Mouse (Mus musculus) heart, postnatal 0 days (tissue): ENCODE results near the gene Actb. TPM values are rescaled to one million over a fixed set of nuclear protein-coding genes. Genes with fewer than 3 reads are reported as not detected.

Experiments
- ATAC-seq: fragments of 200-750 bp; cut with Nextera tagmentation; 2 replicates; pipeline ENCODE4 v1.8.0; 2017; ENCODE audit warnings: low read depth, moderate number of reproducible peaks, moderate library complexity; ENCODE audit not compliant: insufficient read depth
- DNase-seq: peaks from one replicate; pipeline ENCODE4 v3.0.0-alpha.2; 2016; ENCODE audit warnings: low spot score
- H3K27ac ChIP-seq: fragments of 300-500 bp; sonication (generic); 2 replicates; pipeline ENCODE4 v1.5.1; 2014; ENCODE audit warnings: low read depth, mild to moderate bottlenecking
- H3K27me3 ChIP-seq: fragments of 300-500 bp; sonication (generic); 2 replicates; pipeline ENCODE4 v1.6.1; 2014; ENCODE audit warnings: low read length, mixed read lengths; ENCODE audit not compliant: control insufficient read depth, insufficient read depth
- H3K36me3 ChIP-seq: fragments of 300-500 bp; sonication (generic); replicated peaks from 2 replicates; pipeline ENCODE4 v1.6.1; 2014; ENCODE audit warnings: low read length, mixed read lengths; ENCODE audit not compliant: control insufficient read depth, insufficient read depth
- H3K4me1 ChIP-seq: fragments of 300-500 bp; sonication (generic); 2 replicates; pipeline ENCODE4 v1.6.1; 2014; ENCODE audit warnings: antibody characterized with exemption; ENCODE audit not compliant: control insufficient read depth, insufficient read depth
- H3K4me2 ChIP-seq: fragments of 300-500 bp; sonication (generic); 2 replicates; pipeline ENCODE4 v1.6.1; 2014; ENCODE audit warnings: low read depth, mild to moderate bottlenecking, low read length, moderate library complexity
- H3K4me3 ChIP-seq: fragments of 300-500 bp; sonication (generic); 2 replicates; pipeline ENCODE4 v1.5.1; 2014; ENCODE audit warnings: low read depth, low read length
- H3K9ac ChIP-seq: fragments of 300-500 bp; sonication (generic); replicated peaks from 2 replicates; pipeline ENCODE4 v1.6.1; 2014; ENCODE audit warnings: low read depth, low read length, mixed read lengths
- H3K9me3 ChIP-seq: fragments of 300-500 bp; sonication (generic); replicated peaks from 2 replicates; pipeline ENCODE4 v1.6.1; 2016; ENCODE audit warnings: low read length; ENCODE audit not compliant: control insufficient read depth
- CTCF ChIP-seq: IDR thresholded peaks from 2 replicates; pipeline ENCODE4 v1.5.1; 2016; ENCODE audit warnings: antibody characterized with exemption, control low read depth, low read depth
- EP300 ChIP-seq: IDR thresholded peaks from 2 replicates; pipeline ENCODE4 v1.6.1; 2016; ENCODE audit warnings: antibody characterized with exemption, low read depth
- WGBS: fragments of 180-500 bp; shearing (Covaris S2); extraction: QIAGEN DNeasy Blood & Tissue Kit; methylation state at CpG from one replicate; pipeline ENCODE4 v1.1.7; 2014; 5-methylcytosine and 5-hydroxymethylcytosine counted together
- polyA plus RNA-seq: library from polyadenylated mRNA; unstranded; fragments of >200 nt; fragmentation: Nextera tagmentation; extraction: Ambion mirVana; gene quantifications from 2 replicates; pipeline ENCODE4 v1.2.1, GENCODE M21; 2015
- total RNA-seq: library from RNA; depleted of rRNA; stranded (reverse); fragments of >200 nt; gene quantifications from 2 replicates; pipeline ENCODE4 v1.2.3, GENCODE M21; 2014; ENCODE audit warnings: low replicate concordance

Actb gene
- total and polyA plus RNA-seq, 2 experiments from 2014 or later: 2,574 to 4,473 TPM

GRCm38 (mm10) chr5:142904208-142905037 is 2.1 kb downstream of the Actb start:
- H3K4me1 ChIP-seq: peaks cover 30% of the 10 kb centered on the region
- H3K9ac ChIP-seq: peak overlapping the region; percentile 100
- H3K9me3 ChIP-seq: no peaks in the 10 kb centered on the region
- H3K4me2 ChIP-seq: peak overlapping the region; percentile 87
- 19% methylated on average over 19 of the region's 19 CpGs for WGBS
- no peak for DNase-seq
- ATAC-seq: no peak
- peak overlapping the region; percentile 99 for H3K4me3 ChIP-seq
- H3K27ac ChIP-seq: peak overlapping the region; percentile 100
- no peak for TF ChIP-seq CTCF
- H3K36me3 ChIP-seq: peaks cover 58% of the 10 kb centered on the region
- no peaks in the 10 kb centered on the region for H3K27me3 ChIP-seq

- peak overlapping the region; percentile 99 for H3K4me3 ChIP-seq
- peak overlapping the region; percentile 87 for H3K4me2 ChIP-seq
- H3K27ac ChIP-seq: peak overlapping the region; percentile 100
- no peaks in the 10 kb centered on the region for H3K9me3 ChIP-seq
- TF ChIP-seq CTCF (no peak), EP300 (0 out of 2 replicates have a peak, but pooled peaks have one; percentile 7)
- ATAC-seq (no peak), DNase-seq (no peak)
- peaks cover 22% of the 10 kb centered on the region for H3K4me1 ChIP-seq
- H3K36me3 ChIP-seq: peaks cover 64% of the 10 kb centered on the region
- H3K27me3 ChIP-seq: no peaks in the 10 kb centered on the region
- WGBS: 32% methylated on average over 14 of the region's 14 CpGs
- peak overlapping the region; percentile 100 for H3K9ac ChIP-seq
These were observed 2.9 kb downstream of the Actb start for GRCm38 (mm10) chr5:142903470-142904207.

GRCm38 (mm10) chr5:142902506-142903314 is 3.8 kb downstream of the Actb start:
- Histone ChIP-seq H3K4me3 (peak overlapping the region; percentile 99; the same call in 1 of the 2 replicates), H3K4me2 (peak overlapping the region; percentile 19; the same call in 1 of the 2 replicates), H3K9ac (peak overlapping the region; percentile 26; the same call in 1 of the 2 replicates), H3K4me1 (peaks cover 13% of the 10 kb centered on the region; the same call in 1 of the 2 replicates), H3K36me3 (peaks cover 64% of the 10 kb centered on the region), H3K9me3 (no peaks in the 10 kb centered on the region), H3K27me3 (no peaks in the 10 kb centered on the region), H3K27ac (peak overlapping the region; percentile 56)
- TF ChIP-seq CTCF (no peak), EP300 (no peak)
- ATAC-seq (no peak), DNase-seq (no peak)
- WGBS: 32% methylated on average over 5 of the region's 5 CpGs

- TF ChIP-seq EP300: peak; percentile 33; the same call in 1 of the 2 replicates
- TF ChIP-seq CTCF: no peak
- Histone ChIP-seq H3K27me3 (no peaks in the 10 kb centered on the region), H3K4me3 (no peak overlapping the region), H3K9me3 (no peaks in the 10 kb centered on the region), H3K27ac (peak overlapping the region; percentile 56), H3K4me1 (0 out of 2 replicates have a peak, but pooled peaks cover 6% of the 10 kb centered on the region), H3K9ac (no peak overlapping the region), H3K36me3 (peaks cover 64% of the 10 kb centered on the region), H3K4me2 (no peak overlapping the region)
- DNase-seq: no peak
- WGBS: 38% methylated on average over 4 of the region's 4 CpGs
- no peak for ATAC-seq
These were observed 4.6 kb downstream of the Actb start for GRCm38 (mm10) chr5:142901846-142902505.
